Mouse (Mus musculus): ENCODE measurements around the gene Slc25a35. TPM values are rescaled to one million over a fixed set of nuclear protein-coding genes. Genes with fewer than 3 reads are reported as not detected.
"Not testable (repeated sequence)": the region's sequence is repeated elsewhere in the genome, so short reads cannot be mapped to it uniquely, and the experiment has no call there.

Slc25a35 gene
- total RNA-seq, 2 experiments from 2014 or later: 28.5 to 32.9 TPM

- no peak for DNase-seq
Measured at GRCm38 (mm10) chr11:68961596-68961995, 6.3 kb upstream of the Slc25a35 start.

- not testable (repeated sequence) for DNase-seq
Measured at GRCm38 (mm10) chr11:68962159-68962558, 5.8 kb upstream of the Slc25a35 start.

DNA sequence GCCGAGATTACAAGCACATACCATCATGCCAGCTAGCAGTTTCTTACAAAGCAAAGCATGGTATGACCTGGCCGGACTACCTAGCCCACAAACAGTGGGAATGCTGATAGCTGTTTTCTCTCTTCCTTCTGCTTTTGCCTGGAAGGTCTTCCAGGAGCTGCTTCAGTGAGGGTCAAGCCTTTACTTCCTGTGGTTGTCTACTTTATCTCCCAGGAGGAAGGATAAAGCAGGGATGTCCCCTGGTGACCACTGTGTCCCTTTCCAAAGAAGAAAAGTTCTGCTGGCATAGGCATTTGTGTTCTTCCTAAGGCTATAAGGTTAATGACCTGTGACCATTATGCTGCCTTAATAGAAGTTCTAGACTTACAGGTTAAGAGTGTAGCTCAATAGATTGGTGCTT, 4.5 kb upstream of the Slc25a35 start:
- DNase-seq: no peak

GRCm38 (mm10) chr11:68965050-68965449, 2.9 kb upstream of the Slc25a35 start:
- DNase-seq: no peak

DNA sequence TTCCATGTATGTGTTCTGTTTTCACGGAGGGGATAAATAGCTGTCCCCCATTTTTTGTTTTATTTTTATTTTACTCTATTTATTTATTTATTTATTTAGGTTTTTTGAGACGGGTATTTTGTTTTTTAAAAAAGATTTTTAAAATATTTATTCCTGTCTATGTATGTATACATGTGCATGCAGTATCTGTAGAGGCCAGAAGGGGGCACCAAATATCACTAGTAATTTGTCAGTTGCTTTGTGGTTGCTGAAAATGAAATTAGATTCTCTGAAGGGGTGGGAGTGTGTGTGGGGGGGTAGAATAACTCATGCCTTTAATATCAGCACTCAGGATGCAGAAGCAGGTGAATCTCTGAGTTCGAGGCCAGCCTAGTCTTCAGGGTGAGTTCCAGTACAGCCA, 2.1 kb upstream of the Slc25a35 start:
- peak; percentile 76 for DNase-seq

GRCm38 (mm10) chr11:68966554-68966953, 1.4 kb upstream of the Slc25a35 start:
- no peak for DNase-seq

DNA sequence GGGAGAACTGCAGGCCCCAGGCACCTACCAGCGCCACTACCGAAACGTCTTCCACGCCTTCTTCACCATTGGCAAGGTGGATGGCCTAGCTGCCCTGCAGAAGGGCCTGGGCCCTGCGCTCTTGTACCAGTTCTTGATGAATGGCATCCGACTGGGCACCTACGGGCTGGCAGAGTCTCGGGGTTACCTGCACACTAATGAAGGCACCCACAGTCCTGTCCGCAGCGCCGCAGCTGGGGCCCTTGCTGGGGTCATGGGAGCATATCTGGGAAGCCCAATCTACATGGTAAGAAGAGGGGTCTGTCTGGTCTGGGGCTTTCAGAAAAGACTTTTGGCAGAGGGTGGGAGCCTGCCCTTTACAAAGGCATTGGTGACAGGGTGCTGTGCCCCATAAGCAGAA, 821 bp downstream of the Slc25a35 start:
- DNase-seq: no peak

DNA sequence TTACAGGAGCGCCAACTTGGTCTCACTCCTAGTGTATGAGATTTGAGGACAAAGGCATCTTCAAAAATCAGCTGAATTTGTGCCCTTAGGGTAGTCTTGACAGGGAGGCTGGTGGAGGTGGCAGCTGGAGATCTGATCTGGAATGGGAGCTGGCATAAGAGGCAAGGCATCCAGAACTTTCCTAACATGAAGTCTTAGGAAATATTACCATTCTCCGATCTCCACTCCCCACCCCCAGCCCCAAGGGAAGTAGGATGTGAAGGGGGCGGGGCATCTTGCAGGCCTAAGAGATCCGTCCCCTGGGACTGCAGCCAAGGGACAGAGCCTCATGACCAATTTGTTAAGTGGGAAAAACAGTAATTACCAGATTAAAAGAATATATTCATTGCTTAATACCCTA, 2.3 kb downstream of the Slc25a35 start:
- peak; percentile 77 for DNase-seq

DNA sequence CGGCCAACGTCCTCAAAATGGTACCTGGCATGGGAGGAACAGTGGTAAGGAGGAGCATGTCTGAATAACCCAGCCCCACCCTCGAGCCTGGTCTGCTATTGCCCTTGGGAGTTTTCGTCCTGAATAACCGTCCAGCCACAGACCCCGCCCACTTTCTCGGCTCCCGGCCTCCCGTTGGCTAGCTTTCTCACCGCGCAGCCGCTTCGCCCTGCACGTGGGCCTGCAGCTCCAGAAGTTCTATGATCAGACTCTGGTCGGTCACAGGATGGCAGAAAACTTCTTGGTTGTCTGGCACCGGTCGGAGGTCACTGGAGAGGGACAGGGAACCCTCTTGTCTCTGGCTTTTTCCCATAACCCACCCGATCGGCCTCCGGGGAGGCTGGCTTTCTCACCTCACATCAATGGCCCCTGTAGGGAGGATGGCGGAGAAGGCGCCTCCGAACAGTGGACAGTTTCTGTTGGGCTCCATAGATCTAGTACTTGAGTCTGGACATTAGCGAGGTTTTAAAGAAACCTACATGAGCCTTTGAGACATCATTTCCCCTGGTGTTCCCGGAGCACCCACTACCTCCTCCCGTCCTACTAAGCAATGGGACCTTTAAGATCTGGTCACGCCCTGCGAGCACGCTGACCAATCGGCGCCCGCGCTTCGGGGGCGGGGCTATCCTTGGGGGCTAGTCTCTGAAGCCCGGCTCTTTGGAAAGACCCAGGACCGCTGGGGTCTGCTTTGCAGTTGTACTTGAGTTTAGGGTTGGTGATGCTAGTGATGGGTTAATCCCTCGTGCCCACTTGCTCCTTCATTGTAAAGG, 5.5 kb downstream of the Slc25a35 start:
- peak; percentile 94 for DNase-seq

GRCm38 (mm10) chr11:68974059-68974450, 6.1 kb downstream of the Slc25a35 start:
- DNase-seq: no peak

GRCm38 (mm10) chr11:68975085-68975484, 7.2 kb downstream of the Slc25a35 start, which contains the start of gene Rangrf:
Gene Rangrf (minus strand): TSS chr11:68975185.
- no peak for DNase-seq

GRCm38 (mm10) chr11:68975601-68976000, 7.7 kb downstream of the Slc25a35 start:
- DNase-seq: no peak

- DNase-seq: no peak
Measured at GRCm38 (mm10) chr11:68979320-68979733, 11.4 kb downstream of the Slc25a35 start.

DNA sequence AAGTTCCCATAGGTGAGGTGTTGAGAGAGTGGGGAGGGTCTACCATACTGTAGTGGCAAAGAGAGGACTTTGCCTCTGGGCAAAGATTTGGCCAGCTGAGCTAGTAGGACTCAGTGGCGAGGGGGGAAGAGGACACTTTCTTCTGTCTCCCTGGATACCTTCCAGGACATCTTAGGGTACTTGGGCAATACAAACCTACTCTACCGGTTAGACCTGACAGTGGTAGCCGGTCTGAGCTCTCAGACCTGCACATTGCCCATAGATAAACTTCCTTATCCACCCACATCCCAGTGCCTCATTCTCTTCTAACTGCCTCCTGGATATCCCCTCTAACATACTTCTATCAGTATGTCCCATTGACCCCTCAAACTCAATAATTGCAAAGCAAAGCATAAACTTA, 13.0 kb downstream of the Slc25a35 start:
- no peak for DNase-seq

GRCm38 (mm10) chr11:68982639-68983369, 14.9 kb downstream of the Slc25a35 start:
- DNase-seq: peak; percentile 88

GRCm38 (mm10) chr11:68987365-68987882, 19.5 kb downstream of the Slc25a35 start:
- no peak for DNase-seq

DNA sequence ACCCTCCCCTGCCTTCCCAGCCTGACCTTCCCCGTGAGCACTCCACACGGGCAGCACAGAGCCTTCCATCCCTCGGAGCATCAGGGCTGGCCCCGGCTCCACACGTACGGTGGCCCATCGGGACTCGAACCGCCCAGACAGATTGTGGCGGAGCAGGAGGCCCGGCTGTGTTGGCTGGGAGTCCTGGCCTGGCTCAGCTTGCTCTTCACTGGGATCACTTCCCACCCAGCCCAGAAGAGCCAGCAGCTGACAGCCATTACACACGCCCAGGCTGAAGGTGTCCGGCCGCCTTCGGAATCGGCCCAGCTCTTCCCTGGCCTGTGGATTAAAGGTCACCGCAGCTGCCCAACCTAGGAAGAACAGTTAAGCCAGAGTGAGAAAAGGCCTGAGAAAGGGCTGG, 20.4 kb downstream of the Slc25a35 start:
- DNase-seq: peak; percentile 52

- peak; percentile 54 for DNase-seq
Measured at GRCm38 (mm10) chr11:68993122-68993521, 25.2 kb downstream of the Slc25a35 start.

DNA sequence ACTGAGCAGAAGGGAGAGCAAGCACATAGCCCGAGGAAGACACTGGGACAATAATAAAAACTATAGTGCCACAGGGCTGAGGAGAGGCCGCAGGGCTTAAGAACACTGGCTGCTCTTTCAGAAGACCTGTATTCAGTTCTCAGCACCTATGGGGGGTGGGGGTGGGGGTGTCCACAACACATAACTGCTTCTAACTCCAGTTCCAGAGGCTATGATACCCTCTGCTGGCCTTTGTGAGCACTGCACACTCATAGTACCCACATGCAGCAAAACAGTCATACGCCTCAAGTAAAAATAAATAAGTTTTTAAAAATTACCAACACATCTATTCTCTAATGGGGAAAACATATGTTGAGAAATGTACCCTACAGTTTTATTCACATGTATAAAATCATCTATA, 26.4 kb downstream of the Slc25a35 start:
- DNase-seq: no peak

GRCm38 (mm10) chr11:68997080-68997479, 29.1 kb downstream of the Slc25a35 start:
- no peak for DNase-seq

GRCm38 (mm10) chr11:69002782-69003181, 34.9 kb downstream of the Slc25a35 start:
- DNase-seq: not testable (repeated sequence)

- DNase-seq: peak; percentile 67
Measured at GRCm38 (mm10) chr11:69003592-69003991, 35.7 kb downstream of the Slc25a35 start.

DNA sequence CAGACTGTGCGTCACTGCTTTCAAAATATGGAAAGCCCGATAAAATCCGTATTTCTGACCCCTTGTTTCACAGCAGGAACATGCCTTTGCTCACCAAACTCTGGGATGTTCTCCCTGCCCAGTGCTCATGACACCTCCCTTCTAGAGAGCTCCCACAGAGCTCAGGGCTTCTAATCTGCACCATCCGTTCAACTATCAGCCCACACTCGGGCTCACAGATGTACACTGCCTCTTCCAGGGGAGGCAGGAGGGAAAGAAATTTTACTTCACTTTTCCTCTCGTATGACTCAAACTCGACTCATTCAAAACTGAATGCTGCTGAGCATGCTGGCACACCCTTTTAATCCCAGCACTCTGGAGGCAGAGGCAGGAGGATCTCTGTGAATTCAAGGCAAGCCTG, 37.3 kb downstream of the Slc25a35 start:
- DNase-seq: no peak

All from adrenal gland, postnatal 10 days (tissue).